Mouse (Mus musculus): Measurements from ENCODE around the gene Lmbrd2.

Gene Lmbrd2

GRCm38 (mm10) chr15:9140252-9140680 lies at the start of gene Lmbrd2:
Gene Lmbrd2 (plus strand): TSS chr15:9140550.
- DNase-seq (ENCODE audit: low read depth in 2 of 2, low spot score in 2 of 2), result peak; percentile 91

GRCm38 (mm10) chr15:9090662-9091061 lies 49.7 kb upstream of the Lmbrd2 start:
- DNase-seq (ENCODE audit: low read depth in 2 of 2, low spot score in 2 of 2), result no peak

GRCm38 (mm10) chr15:9093598-9094365 lies 46.6 kb upstream of the Lmbrd2 start:
- no peak for DNase-seq (ENCODE audit: low read depth in 2 of 2, low spot score in 2 of 2)

GRCm38 (mm10) chr15:9094366-9094750 lies 46.0 kb upstream of the Lmbrd2 start:
- DNase-seq (ENCODE audit: low read depth in 2 of 2, low spot score in 2 of 2), result no peak

- no peak for DNase-seq (ENCODE audit: low read depth in 2 of 2, low spot score in 2 of 2)
Measured at GRCm38 (mm10) chr15:9096865-9097264, 43.5 kb upstream of the Lmbrd2 start.

- DNase-seq (ENCODE audit: low read depth in 2 of 2, low spot score in 2 of 2), result no peak
Measured at GRCm38 (mm10) chr15:9100446-9101077, 39.8 kb upstream of the Lmbrd2 start.

- no peak for DNase-seq (ENCODE audit: low read depth in 2 of 2, low spot score in 2 of 2)
Measured at GRCm38 (mm10) chr15:9106303-9107074, 33.9 kb upstream of the Lmbrd2 start.

GRCm38 (mm10) chr15:9110526-9111347 lies 29.6 kb upstream of the Lmbrd2 start:
- no peak for DNase-seq (ENCODE audit: low read depth in 2 of 2, low spot score in 2 of 2)

- no peak for DNase-seq (ENCODE audit: low read depth in 2 of 2, low spot score in 2 of 2)
Measured at GRCm38 (mm10) chr15:9111648-9112047, 28.7 kb upstream of the Lmbrd2 start.

- no peak for DNase-seq (ENCODE audit: low read depth in 2 of 2, low spot score in 2 of 2)
Measured at GRCm38 (mm10) chr15:9113556-9113955, 26.8 kb upstream of the Lmbrd2 start.

- DNase-seq (ENCODE audit: low read depth in 2 of 2, low spot score in 2 of 2), result no peak
Measured at GRCm38 (mm10) chr15:9114131-9114530, 26.2 kb upstream of the Lmbrd2 start.

- DNase-seq (ENCODE audit: low read depth in 2 of 2, low spot score in 2 of 2), result no peak
Measured at GRCm38 (mm10) chr15:9114599-9114998, 25.8 kb upstream of the Lmbrd2 start.

GRCm38 (mm10) chr15:9118852-9119251 lies 21.5 kb upstream of the Lmbrd2 start:
- no peak for DNase-seq (ENCODE audit: low read depth in 2 of 2, low spot score in 2 of 2)

- peak; percentile 14 to 23 for DNase-seq (ENCODE audit: low read depth in 2 of 2, low spot score in 2 of 2)
Measured at GRCm38 (mm10) chr15:9120081-9120480, 20.3 kb upstream of the Lmbrd2 start.

- DNase-seq (ENCODE audit: low read depth in 2 of 2, low spot score in 2 of 2), result no peak
Measured at GRCm38 (mm10) chr15:9122989-9123388, 17.4 kb upstream of the Lmbrd2 start.

- no peak for DNase-seq (ENCODE audit: low read depth in 2 of 2, low spot score in 2 of 2)
Measured at GRCm38 (mm10) chr15:9124856-9125255, 15.5 kb upstream of the Lmbrd2 start.

GRCm38 (mm10) chr15:9127051-9127791 lies 13.1 kb upstream of the Lmbrd2 start:
- no peak for DNase-seq (ENCODE audit: low read depth in 2 of 2, low spot score in 2 of 2)

GRCm38 (mm10) chr15:9130772-9131498 lies 9.4 kb upstream of the Lmbrd2 start:
- DNase-seq (ENCODE audit: low read depth in 2 of 2, low spot score in 2 of 2), result no peak

GRCm38 (mm10) chr15:9131499-9131888 lies 8.9 kb upstream of the Lmbrd2 start:
- DNase-seq (ENCODE audit: low read depth in 2 of 2, low spot score in 2 of 2), result no peak

Data from CD8-positive naive resting alpha-beta T cell, adult 2 months (primary cell).